Mouse (Mus musculus) heart, postnatal 10 days (tissue): Measurements from ENCODE around the gene Gadd45b. TPM values are rescaled to one million over a fixed set of nuclear protein-coding genes. Genes with fewer than 3 reads are reported as not detected.
A peak's percentile ranks its signal among the peaks of the same experiment; 100 is the strongest.

Source experiments
- DNase-seq, 2 experiments: peaks; one replicate each; pipeline ENCODE4 v3.0.0; 2021
- intact Hi-C: fragments of 180-260 bp; cut with DNase I; formaldehyde crosslinking; loops from one replicate; pipeline ENCODE4 v1.15.1; 2025
- total RNA-seq, 2 experiments: library from RNA; stranded (reverse); gene quantifications; 2 replicates each; pipeline ENCODE4 v1.2.3; 2021

Gadd45b gene
- 10 to 100 TPM; 11.5 to 18.3 TPM for total RNA-seq

DNA sequence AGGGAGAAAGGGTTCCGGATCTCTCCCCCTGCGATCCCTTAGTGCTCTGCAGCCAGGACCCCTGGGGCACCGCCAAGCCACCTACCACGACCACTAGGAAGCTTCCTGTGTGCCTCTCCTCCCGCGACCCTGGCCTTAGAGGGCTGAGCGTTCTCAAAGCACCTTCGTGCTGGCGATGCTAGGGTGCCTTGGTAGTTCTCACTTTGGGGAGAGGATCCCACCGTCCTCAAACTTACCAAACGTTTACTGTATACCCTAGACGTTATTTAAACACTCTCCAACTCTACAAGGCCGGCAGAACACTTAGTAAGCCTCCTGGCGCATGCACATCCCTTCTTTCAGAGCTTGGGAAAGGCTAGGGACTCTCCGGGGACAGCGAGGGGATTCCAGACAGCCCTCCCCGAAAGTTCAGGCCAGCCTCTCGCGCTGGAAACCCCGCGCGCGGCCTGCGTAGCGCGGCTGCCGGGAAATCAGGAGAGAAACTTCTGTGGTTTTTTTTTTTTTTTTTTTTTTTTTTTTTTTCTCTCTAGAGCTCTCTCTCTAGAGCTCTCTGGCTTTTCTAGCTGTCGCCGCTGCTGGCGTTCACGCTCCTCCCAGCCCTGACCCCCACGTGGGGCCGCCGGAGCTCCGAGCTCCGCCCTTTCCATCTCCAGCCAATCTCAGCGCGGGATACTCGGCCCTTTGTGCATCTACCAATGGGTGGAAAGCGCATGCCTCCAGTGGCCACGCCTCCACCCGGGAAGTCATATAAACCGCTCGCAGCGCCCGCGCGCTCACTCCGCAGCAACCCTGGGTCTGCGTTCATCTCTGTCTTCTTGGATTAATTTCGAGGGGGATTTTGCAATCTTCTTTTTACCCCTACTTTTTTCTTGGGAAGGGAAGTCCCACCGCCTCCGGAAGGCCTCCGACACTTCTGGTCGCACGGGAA is at the start of gene Gadd45b:
Gene Gadd45b (plus strand): TSS at position 775 of the 928 bp plus-strand sequence.
- peak; percentile 99 for DNase-seq
- intact Hi-C loops, result loop anchor here (1.0 to 5.0 kb wide), 3 partner anchors 26 to 248 kb away; partner anchors contain the start of gene Eef2

DNA sequence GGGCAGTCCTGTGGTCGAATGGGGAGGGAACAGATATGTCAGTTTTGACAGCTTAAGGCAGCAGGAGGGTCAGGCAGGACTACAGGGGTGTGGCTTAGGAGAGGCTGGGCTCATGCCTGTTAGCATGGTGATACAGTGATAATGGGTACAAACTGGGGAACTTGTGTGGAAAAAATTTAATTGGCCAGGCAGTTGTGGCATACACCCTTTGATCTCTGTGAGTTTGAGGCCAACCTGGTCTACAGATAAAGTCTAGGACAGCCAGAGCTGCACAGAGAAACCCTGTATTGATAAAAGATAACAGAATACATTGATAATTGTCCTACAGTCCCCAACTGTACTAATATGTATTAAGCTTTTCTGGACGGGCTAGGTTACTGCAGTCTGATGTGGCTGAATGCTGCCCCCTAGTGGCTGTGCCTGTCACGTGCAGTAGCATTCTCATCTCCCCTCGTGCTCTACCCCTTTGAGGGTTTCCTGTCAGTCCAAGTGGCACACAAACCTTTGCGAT is 49.7 kb upstream of the Gadd45b start:
- intact Hi-C loops, result loop anchor here (1.0 to 2.0 kb wide), 2 partner anchors 115 to 133 kb away; no protein-coding TSS in a partner anchor

DNA sequence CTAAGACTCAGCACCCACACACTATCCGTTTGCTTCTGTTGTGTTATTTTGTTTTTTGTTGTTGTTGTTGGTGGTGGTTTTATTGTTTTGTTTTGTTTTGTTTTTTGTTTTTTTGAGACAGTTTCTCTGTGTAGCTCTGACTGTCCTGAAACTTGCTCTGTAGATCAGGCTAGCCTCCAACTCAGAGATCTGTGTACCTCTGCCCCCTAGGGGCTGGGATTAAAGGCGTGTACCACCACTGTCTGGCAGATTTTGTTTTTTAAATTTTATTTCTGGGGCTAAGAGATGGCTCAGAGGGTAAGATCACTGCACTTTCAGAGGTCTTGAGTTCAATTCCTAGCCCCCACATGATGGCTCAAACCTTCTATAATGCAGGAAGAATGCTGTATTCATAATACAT is 49.0 kb upstream of the Gadd45b start:
- DNase-seq, result no peak
- intact Hi-C loops, result loop anchor here (1.0 to 2.0 kb wide), 2 partner anchors 114 to 134 kb away; no protein-coding TSS in a partner anchor

More for the DNA sequence above, 49.7 kb upstream of the Gadd45b start:
- DNase-seq, result peak; percentile 66 to 84

DNA sequence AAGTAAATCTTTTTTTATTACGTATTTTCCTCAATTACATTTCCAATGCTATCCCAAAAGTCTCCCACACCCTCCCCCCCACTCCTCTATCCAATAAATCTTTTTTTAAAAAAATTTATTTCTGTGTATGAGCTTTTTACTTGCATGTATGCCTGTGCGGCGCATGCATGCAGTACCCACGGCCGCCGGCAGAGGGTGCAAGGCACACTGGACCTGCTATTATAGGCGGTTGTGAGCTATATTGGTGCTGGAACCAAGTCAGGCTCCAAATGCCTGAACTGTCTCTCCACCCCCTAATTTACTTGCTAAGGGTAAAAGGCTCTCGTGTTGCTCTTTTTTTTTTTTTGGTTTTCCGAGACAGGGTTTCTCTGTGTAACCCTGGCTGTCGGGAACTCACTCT is 48.6 kb upstream of the Gadd45b start:
- intact Hi-C loops, result loop anchor here (2.0 kb wide), 1 partner anchor 114 kb away; no protein-coding TSS in a partner anchor
- peak; percentile 66 to 85 for DNase-seq

DNA sequence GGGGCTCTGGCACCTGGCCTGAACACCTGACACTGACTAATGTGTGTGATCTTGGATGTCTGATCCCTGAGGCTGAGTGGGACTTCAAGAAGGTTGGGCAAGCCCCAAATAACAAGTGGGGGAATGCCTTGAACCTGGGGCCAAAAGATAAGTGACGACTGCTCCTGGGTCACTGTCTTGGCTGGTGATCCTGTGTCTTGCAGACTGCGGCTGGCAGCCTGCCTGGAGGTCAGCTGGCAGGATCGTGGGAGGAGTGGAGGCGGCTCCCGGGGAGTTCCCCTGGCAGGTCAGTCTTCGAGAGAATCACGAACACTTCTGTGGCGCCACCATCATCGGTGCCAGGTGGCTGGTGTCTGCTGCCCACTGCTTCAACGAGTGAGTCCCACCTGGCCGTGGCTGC is 42.7 kb upstream of the Gadd45b start:
- intact Hi-C loops, result no loop called here
- DNase-seq, result peak; percentile 83 to 84

DNA sequence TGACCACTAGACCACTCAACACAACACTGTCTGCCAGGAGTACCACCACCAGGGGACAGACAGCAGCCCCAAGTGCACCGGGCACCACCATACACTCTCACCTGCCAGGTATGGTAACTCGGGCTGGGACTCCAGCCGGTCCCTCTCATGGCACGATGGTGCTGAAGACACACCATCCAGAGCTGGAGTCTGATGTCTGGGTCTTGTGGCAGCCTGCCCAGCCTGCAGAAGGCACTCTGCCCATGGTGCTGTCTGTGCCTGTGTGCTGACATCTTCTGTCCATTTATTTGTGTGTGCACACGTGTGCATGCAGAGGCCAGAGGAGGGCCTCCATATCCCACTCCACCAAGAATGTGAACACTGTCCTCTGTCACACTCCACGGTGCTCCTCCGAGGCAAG is 34.8 kb upstream of the Gadd45b start:
- no peak for DNase-seq
- intact Hi-C loops, result no loop called here

DNA sequence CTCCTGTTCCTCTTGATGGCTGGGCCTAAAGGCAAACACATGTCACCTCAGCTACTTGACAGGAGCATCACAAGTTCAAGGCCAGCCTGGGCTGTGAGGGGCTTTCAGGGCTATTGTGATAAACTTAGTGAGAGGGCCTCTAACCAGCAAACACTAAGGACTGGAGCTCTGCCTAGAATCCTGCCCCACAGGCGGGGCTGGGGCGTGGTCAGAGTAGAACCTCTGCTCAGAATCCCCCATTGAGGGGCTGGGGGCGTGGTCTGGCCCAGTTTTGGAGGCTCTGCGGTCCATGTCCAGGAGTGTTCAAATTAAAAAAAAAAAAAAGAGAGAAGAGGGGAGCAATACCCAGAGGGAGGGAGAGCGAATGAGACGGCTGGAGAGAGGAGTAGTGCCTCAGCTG is 34.2 kb upstream of the Gadd45b start:
- no peak for DNase-seq
- intact Hi-C loops, result no loop called here

DNA sequence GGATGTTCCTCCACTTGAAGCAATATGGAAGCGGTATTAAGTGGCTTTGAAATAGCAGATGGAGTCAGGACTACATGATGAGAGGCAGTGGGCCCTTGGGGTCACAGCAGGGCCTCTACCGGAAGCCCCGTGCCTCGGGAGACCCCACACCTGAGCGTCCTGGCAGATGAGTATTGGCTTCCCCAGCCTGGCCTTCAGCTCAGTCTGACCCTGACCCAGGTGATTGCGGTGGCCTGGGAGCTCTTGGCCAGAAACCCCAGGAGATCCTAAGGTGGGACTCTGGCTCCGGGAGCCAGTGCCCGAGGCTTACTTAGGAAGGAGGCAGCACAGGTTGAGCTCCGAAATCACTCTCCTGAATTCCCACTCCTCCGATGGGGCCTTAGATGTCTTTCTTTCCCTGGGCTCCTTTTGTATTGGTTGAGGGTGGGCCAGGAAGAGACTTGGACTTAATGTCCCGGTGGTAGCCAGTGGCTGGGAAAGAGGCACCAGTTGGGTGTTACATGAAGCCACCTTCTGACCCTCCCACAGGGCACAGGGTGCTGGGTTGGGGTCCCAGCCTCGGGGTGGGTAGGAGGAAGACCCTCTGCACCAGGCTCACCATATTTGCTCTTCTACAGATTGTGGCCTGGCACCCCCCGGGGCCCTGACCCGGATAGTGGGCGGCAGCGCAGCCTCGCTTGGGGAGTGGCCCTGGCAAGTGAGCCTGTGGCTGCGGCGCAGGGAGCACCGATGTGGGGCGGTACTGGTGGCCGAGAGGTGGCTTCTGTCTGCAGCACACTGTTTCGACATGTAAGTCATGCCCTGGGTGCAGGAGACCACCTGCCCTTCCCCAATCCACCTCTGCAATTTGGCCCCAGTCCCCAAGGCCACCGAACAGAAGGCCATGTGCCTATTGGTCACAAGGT is 33.0 kb upstream of the Gadd45b start:
- no peak for DNase-seq
- intact Hi-C loops, result no loop called here

DNA sequence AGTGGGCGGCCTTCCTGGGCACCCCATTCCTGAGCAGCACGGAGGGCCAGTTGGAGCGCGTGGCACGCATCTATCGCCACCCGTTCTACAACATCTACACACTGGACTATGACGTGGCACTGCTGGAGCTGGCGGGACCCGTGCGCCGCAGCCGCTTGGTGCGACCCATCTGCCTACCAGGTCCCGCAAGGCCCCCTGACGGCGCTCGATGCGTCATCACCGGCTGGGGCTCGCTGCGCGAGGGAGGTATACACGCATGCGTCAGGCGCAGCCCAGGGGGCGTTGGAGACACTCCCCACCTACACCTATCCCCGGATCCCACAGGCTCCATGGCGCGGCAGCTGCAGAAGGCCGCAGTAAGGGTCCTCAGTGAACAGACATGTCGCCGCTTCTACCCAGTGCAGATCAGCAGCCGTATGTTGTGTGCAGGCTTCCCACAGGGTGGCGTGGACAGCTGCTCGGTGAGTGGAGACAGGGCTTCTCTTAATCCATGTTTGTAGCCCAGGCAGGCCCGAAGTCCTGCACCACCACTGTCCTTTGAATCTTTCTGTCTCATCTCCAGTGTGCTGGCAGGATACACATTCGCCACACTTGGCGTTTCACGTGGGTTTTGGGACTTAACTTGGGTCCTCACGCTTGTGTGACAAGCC is 31.9 kb upstream of the Gadd45b start:
- intact Hi-C loops, result no loop called here
- no peak for DNase-seq

DNA sequence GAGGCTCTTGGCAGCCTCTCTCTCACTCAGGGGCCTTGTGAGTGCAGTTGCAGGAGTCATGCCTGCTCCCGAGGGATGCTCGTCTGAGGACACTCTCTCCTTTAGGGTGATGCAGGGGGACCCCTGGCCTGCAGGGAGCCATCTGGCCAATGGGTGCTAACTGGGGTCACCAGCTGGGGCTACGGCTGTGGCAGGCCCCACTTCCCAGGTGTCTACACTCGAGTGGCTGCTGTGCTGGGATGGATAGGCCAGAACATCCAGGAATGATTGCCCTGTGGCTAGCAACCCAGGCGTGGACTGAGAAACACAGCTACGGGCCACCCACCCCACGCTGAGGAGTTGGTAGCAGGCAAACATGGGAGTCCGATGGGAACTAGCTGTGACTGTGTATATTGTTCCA is 30.8 kb upstream of the Gadd45b start:
- intact Hi-C loops, result no loop called here
- DNase-seq, result no peak

DNA sequence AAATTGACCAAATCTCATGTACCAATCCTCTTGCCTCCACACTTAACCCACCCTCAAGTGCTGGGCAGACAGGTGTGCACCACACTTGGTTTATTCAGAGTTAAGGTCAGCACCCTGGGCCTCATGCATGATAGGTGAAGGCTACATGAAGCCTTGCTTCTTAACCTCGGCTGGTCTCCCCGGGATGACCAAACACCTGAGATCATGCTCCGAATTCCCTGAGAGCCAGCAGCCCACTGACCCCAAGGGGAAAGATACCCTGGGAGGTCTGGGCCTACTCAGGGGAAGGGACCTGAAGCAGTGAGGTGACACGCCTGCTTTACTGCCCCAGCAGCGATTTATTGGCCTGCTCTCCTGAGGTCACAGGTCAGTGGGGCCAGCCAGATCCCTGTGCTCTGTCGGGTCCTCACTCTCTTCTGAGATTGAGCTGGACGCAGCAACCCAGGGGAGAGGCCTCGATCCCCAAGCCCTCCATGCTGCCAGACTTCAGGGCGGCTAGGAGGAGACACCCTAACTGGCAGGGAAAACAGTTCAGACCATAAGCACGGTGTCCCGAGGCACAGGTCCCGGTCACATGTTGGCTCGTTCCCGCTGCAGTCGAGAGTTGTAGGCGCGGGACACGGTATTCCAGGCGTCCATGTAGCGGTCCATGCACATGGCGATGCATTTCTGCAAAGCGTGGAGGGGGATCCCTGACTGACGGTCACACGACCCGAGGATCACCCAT is 30.1 kb upstream of the Gadd45b start:
- intact Hi-C loops, result no loop called here

DNA sequence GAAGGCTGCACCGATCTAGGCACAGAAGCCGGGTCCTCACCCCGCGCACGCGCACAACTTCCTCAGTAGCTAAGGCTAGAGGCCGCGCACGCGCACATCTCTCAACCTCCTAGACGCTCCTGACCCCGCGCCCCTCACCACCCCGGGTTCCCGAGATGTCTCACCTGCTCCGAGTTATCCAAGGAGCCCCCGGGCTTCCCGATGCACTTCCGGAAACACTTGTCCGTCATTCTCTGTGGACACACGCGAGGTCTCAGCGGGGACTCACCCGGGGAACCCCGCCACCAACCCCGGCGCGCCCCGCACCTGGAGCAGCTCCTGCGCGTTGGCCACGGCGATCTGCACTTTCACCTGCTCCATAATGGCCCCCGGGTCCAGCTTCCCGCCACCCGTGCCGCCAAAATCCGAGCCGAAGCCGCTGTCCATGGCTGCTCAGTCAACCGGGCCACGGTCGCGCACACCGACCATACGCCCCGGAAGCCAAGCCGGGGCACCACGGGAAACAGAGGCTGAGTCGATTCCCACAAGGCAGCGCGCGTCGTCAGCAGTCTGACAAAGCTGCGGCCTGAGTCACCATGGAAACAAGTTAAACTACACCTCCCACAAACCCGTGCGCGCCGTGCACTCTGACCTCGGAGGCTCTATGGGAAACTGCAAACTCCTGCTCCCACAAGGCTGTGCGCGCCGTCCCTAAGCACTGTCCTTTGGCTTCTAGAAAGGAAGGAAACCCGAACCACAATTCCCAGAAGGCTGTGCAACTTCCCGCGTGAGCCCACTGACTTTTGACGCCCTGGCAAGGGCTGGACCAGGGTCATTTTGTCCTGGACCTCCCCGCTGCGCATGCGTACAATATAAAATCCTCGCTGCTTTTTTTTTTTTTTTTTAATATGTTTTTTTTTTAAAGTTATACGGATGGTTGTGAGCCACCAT is 29.3 kb upstream of the Gadd45b start, which contains the start of gene Timm13:
Gene Timm13 (minus strand): TSS at position 652 of the 930 bp plus-strand sequence.
- DNase-seq, result peak; percentile 99
- intact Hi-C loops, result no loop called here

More for the DNA sequence above, 30.1 kb upstream of the Gadd45b start:
- no peak for DNase-seq

DNA sequence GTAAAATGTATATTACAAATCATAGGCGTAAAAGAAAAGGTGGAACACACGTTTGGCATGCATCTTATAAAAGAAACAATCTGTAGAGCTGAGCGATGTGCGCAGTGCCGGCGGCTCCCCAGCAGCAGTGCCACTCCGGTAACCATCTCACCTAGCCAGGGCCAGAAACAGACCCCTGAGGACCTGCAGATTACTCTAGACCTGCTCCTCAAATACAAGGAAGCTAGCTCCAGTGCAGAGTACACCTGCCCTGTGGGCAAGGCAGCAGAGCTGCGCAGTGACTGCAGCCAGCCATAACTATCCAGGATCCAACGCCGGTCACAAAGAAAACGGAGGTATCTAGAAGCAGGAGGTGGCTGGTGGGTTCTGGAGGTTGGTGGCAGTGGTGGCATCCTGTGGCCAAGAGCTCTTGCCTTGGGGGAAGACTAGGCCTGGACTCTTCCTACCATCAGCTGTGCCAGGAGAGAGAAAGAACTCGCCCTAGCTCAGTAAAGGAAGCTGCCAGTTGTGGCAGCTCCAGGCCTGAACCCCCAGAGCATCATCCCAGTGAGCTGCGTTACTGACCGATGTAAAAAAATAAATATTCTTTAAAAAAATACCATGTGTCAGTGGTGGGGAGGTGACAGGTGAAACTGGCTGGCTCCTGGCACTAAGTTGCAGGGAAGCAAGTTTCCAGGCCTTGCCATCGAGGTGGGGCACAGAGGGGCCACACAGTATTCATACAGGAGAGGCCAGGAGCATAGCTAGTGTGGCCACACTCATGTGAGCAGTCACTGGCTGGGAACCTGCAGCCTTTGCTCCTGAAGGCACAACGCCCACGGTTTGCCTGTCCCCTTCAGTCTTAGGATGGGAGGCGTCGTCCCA is 28.2 kb upstream of the Gadd45b start:
- peak in 1 of 2 experiments; percentile 28 for DNase-seq
- intact Hi-C loops, result no loop called here

DNA sequence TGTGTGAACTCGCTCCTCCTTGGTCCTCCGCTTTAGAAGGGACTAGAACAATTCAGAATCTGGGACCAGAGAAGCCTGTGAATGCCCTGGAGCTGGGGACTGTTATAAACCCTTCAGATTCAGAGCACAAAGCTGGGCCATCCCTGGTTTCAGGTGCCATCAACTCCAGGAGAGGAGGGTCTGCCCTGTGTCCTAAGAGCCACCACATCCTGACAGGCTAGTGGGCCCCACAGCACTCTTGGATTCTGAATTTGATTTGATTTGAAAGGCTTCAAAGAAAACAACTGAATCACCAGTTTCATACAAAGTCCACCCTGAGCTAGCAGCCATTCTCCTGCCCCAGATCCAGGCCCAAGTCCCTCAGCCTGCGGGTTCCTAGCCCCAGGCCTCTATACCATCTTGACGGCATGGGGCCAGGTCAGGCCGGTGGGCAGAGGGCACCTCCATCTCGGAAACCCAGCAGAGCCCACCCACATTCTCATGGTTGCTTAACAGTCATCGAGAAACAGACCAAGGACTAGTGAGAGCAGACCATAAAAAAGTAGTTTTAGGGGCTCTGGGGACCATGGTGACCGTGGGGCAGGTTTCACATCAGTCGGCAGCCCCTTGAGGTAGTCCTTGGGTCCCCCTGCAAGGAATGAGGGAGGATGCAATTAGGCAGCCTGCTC is 27.5 kb upstream of the Gadd45b start:
- no peak for DNase-seq
- intact Hi-C loops, result no loop called here

DNA sequence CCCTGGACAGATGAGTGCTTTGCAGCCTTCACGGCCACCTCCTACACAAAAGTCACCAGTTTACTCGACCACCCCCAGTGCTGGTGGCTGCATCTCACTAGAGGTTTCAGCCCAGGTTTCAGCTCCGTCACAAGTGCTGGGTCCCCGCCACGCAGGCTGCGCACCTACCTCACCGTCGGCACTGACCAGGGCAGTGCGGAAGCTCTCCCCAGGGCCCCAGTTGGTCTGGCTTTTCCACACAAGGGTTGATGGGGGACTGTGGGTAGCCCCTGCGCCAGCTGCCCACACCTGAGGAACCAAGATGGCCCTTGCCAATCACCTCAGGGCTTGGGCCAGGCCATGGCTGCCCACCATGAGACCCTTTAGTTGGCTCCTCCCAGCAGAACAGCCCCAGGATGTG is 26.6 kb upstream of the Gadd45b start:
- no peak for DNase-seq
- intact Hi-C loops, result no loop called here

DNA sequence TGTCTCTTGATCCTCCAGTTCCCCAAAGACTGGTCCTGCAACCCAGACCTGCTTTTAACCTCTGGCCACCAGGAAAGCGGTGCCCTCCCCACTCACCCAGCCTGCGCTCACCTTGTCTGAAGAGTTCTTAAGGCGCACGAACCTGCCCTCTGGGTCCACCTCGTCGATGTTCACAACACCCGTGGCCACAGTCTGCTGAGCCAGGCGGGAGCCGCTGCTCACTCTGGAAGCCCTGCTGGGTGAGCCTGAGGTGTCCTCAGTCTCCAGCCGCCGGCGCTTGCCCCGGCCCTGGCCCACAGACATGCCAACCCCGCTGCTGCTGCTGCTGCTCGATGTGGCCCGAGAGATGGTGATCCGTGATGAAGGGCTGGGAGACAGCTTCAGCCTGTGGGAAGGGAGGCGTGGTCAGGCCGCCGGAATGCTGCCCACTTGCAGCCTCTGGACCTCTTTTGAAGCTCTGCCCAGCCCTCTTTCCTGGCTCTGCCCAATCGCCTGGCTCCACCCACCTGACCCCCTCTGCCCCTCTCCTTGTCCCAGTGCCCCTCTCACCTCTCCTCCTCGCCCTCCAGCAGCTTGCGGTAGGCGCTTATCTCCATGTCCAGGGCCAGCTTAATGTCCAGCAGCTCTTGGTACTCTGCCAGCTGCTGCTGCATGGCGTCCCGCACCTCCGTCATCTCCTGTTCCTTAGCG is 25.7 kb upstream of the Gadd45b start:
- DNase-seq, result no peak
- intact Hi-C loops, result no loop called here
